Mouse (Mus musculus): ENCODE results near the gene 2210407C18Rik.

DNA sequence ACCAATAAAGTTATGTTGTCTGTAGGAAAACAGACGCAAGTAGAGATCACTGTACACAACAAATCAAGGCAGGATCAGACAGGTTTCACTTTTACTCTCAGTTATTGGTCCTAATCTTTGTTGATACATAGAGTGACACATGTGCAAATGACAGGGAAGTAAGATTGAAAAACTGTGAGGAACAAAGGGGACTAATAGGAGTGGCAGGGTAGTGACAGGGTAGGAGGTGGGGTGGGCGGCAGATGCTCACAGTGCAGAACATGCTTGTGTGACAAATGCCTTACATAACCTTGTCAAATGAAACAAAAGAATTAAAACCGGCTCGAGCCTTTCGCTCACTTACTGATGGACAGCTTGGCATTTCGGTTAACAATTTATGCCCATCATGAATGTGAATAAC is 2.9 kb upstream of the 2210407C18Rik start:
- no peak for TF ChIP-seq POLR2A (IDR thresholded peaks at IDR 0.05; ENCODE audit: low read depth, low read length)
- no peak for TF ChIP-seq CTCF (IDR thresholded peaks at IDR 0.05; ENCODE audit: extremely low read depth, insufficient read depth, insufficient read length, insufficient replicate concordance)
